Mouse (Mus musculus): Measurements from ENCODE around the gene Gm853.

DNA sequence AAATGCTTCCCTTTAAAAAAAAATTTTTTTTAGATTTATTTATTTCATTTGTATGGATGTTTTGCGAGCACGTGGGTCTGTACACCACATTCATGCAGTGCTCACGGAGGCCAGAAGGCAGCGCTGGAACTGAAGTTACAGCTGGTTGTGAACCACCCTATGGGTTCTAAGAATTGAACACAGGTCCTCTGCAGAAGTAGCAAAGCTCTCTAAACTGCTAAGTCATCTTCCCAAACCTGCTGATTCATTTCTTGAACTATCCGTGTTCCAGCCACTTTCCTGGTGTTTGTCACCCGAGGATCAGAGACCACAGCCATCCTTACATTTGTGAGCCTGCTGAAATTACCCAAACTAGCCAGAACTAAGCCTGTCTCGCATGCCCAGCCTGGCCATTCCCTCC lies 9.8 kb downstream of the Gm853 start:
- TF ChIP-seq POLR2A (IDR thresholded peaks at IDR 0.05; ENCODE audit: low read depth, low read length) (no peak), CTCF (IDR thresholded peaks at IDR 0.05; ENCODE audit: borderline replicate concordance, insufficient read depth, low read length) (no peak)
